Mouse (Mus musculus) neural tube, embryonic 11.5 days (tissue): Measurements from ENCODE around the gene Mettl3. TPM values are rescaled to one million over a fixed set of nuclear protein-coding genes. Genes with fewer than 3 reads are reported as not detected.
"Not testable (repeated sequence)": the region's sequence is repeated elsewhere in the genome, so short reads cannot be mapped to it uniquely, and the experiment has no call there.

Source experiments
- ATAC-seq: fragments of 200-750 bp; cut with Nextera tagmentation; 2 replicates; pipeline ENCODE4 v1.8.0; 2017; ENCODE audit warnings: moderate number of reproducible peaks, mild to moderate bottlenecking, moderate TSS enrichment, moderate library complexity; ENCODE audit not compliant: insufficient read depth, low FRiP score, low TSS enrichment
- DNase-seq: peaks from one replicate; pipeline ENCODE4 v3.0.0-alpha.2; 2015; ENCODE audit warnings: low spot score
- H3K27ac ChIP-seq: fragments of 300-500 bp; sonication (generic); 2 replicates; pipeline ENCODE4 v1.5.1; 2014; ENCODE audit warnings: low read depth, mild to moderate bottlenecking, low read length
- H3K27me3 ChIP-seq: fragments of 300-500 bp; sonication (generic); 2 replicates; pipeline ENCODE4 v1.6.1; 2014; ENCODE audit warnings: mild to moderate bottlenecking, low read length, mixed read lengths; ENCODE audit not compliant: control insufficient read depth, insufficient read depth
- H3K36me3 ChIP-seq: fragments of 300-500 bp; sonication (generic); 2 replicates; pipeline ENCODE4 v1.6.1; 2014; ENCODE audit warnings: mild to moderate bottlenecking, low read length, moderate library complexity, mixed read lengths; ENCODE audit not compliant: control insufficient read depth, insufficient read depth
- H3K4me1 ChIP-seq: fragments of 300-500 bp; sonication (generic); 2 replicates; pipeline ENCODE4 v1.6.1; 2014; ENCODE audit warnings: low read length, mixed read lengths; ENCODE audit not compliant: control insufficient read depth, insufficient read depth
- H3K4me2 ChIP-seq: fragments of 300-500 bp; sonication (generic); 2 replicates; pipeline ENCODE4 v1.6.1; 2014; ENCODE audit warnings: low read depth, mild to moderate bottlenecking, moderate library complexity
- H3K4me3 ChIP-seq: fragments of 300-500 bp; sonication (generic); 2 replicates; pipeline ENCODE4 v1.5.1; 2014; ENCODE audit warnings: low read depth, low read length
- H3K9ac ChIP-seq: fragments of 300-500 bp; sonication (generic); 2 replicates; pipeline ENCODE4 v1.6.1; 2014; ENCODE audit warnings: mild to moderate bottlenecking, low read length
- H3K9me3 ChIP-seq: fragments of 300-500 bp; sonication (generic); 2 replicates; pipeline ENCODE4 v1.6.1; 2016; ENCODE audit warnings: low read length; ENCODE audit not compliant: control insufficient read depth
- WGBS: fragments of 180-500 bp; shearing (Covaris S2); extraction: QIAGEN DNeasy Blood & Tissue Kit; methylation state at CpG from one replicate; pipeline ENCODE4 v1.1.7; 2014; 5-methylcytosine and 5-hydroxymethylcytosine counted together
- polyA plus RNA-seq: library from polyadenylated mRNA; unstranded; fragments of >200 nt; fragmentation: Nextera tagmentation; extraction: Ambion mirVana; gene quantifications from 2 replicates; pipeline ENCODE4 v1.2.1, GENCODE M21; 2014

The Mettl3 gene
- polyA plus RNA-seq, 1 experiment from 2014 or later, result 54.6 TPM

DNA sequence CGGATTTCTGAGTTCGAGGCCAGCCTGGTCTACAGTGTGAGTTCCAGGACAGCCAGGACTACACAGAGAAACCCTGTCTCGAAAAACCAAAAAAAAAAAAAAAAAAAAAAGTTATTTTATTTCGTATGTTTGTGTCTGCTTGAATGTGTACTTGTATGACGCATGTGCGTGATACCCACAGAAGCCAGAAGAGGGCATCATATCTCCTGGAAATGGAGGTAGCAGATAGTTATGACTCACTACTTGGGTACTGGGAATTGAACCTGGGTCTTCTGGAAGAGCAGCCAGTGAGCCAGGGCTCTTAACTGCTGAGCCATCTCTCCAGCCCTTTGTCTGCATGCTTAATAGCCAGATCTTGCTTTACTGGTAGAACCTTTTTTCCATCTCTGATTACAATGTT lies 5.4 kb upstream of the Mettl3 start:
- not testable (repeated sequence) for H3K9me3 ChIP-seq, H3K9ac ChIP-seq, H3K27me3 ChIP-seq, H3K4me2 ChIP-seq, DNase-seq, ATAC-seq, H3K27ac ChIP-seq, H3K4me3 ChIP-seq
- H3K36me3 ChIP-seq, result peaks cover 26% of the 10 kb centered on the region
- H3K4me1 ChIP-seq, result peaks cover 30% of the 10 kb centered on the region
- WGBS, result 88% methylated on average over 6 of the region's 6 CpGs

DNA sequence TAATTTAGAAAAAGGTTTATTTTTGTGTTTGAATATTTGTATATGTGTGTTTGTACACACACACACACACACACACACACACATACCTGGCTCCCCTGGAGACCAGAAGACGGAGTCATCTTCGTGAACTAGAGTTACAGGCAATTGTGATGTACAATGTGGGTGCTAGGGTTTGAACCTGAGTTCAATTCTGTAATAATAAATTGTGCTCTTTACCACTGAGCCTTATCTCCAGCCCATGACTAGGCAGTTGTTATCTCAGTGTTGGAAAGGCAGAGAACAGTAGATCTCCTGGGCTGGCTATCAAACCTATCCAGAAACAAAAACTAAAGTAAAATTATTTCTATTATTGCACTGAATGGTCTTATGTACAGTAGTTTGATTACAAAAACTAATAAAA lies 1.2 kb upstream of the Mettl3 start:
- H3K4me2 ChIP-seq, result no peak overlapping the region
- H3K27me3 ChIP-seq, result no peaks in the 10 kb centered on the region
- no peak overlapping the region for H3K9ac ChIP-seq
- 100% methylated on average over 2 of the region's 2 CpGs for WGBS
- no peak for ATAC-seq
- no peak overlapping the region for H3K27ac ChIP-seq
- H3K4me1 ChIP-seq, result peaks cover 3% of the 10 kb centered on the region; the same call in 1 of the 2 replicates
- H3K9me3 ChIP-seq, result no peaks in the 10 kb centered on the region
- H3K4me3 ChIP-seq, result no peak overlapping the region
- DNase-seq, result no peak
- no peaks in the 10 kb centered on the region for H3K36me3 ChIP-seq

DNA sequence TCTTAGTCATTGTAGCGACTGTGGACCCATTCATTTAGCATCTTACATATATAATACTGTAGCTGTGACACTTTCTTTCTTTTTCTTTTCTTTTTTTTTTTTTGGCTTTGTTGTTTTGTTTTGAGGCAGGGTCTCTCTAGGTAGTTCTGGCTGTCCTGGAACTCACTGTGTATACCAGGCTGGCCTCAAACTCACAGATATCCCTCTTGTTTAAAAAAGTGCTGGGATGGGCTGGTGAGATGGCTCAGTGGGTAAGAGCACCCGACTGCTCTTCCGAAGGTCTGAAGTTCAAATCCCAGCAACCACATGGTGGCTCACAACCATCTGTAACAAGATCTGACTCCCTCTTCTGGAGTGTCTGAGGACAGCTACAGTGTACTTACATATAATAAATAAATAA lies 1.4 kb downstream of the Mettl3 start:
- not testable (repeated sequence) for H3K4me3 ChIP-seq, H3K27me3 ChIP-seq, H3K36me3 ChIP-seq, H3K27ac ChIP-seq, H3K9me3 ChIP-seq, H3K9ac ChIP-seq, H3K4me1 ChIP-seq, ATAC-seq, H3K4me2 ChIP-seq, DNase-seq
- WGBS, result 94% methylated on average over 3 of the region's 3 CpGs

DNA sequence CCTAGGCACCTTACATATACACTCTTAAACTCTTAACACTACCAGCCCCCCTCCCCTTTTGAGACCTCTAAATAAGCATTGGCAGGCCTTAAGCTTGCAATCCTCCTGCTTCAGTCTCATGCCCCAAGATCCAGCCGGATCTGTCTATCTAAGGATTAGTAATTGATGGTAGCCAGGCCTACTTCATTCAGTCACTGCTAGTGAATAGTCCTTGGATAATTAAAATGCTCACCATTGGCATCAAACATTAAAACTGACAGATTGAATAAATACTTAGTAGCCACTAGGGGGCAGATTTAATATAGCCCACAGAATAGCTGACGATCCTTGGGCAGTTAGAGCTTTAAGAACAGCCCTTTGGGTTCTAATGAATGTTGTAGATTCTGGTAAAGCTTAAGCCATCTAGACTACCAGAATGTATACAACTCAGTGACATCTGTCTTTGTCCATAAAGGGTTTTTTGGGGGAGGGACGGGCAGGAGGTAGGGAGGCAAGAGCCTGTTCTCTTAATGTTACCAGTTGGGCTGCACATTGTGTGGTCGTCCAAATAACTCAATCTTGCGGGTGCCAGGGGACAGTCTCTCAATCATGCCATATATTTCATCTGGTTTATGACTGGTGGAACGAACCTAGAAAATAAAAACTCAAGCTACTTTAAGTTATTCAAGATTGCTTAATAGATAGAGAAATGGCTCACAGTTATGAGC lies 9.2 kb downstream of the Mettl3 start:
- H3K4me1 ChIP-seq, result no peaks in the 10 kb centered on the region
- no peak overlapping the region for H3K4me2 ChIP-seq
- ATAC-seq (peak; percentile 56; the same call in 1 of the 2 replicates), DNase-seq (peak; percentile 29)
- H3K4me3 ChIP-seq, result no peak overlapping the region
- 75% methylated on average over 6 of the region's 6 CpGs for WGBS
- no peaks in the 10 kb centered on the region for H3K9me3 ChIP-seq
- H3K9ac ChIP-seq, result no peak overlapping the region
- no peaks in the 10 kb centered on the region for H3K27me3 ChIP-seq
- no peak overlapping the region for H3K27ac ChIP-seq
- H3K36me3 ChIP-seq, result peaks cover 13% of the 10 kb centered on the region

DNA sequence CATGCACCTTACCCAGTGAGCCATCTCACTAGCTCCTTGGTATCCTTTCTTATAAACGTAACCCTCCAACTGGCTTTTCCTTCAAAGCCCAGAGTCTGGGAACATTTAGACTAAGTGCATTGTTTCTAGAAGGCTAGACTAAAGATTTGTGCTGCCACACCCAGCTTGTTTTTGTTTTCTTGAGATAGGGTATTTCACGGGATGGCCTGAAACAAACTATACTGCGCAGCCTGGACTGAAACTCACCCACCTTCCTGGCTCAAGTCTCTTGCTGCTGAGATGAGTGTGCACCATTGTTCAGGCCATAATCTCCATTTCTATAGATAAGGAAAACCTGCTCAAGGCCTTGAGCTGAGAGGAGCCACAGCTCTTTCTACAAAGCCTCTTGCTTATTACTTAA lies 20.7 kb downstream of the Mettl3 start:
- H3K27ac ChIP-seq, result no peak overlapping the region
- no peak for DNase-seq
- H3K36me3 ChIP-seq, result peaks cover 6% of the 10 kb centered on the region; the same call in 1 of the 2 replicates
- H3K9ac ChIP-seq, result no peak overlapping the region
- ATAC-seq, result no peak
- H3K4me1 ChIP-seq, result peaks cover 6% of the 10 kb centered on the region
- no peak overlapping the region for H3K4me2 ChIP-seq
- 95% methylated on average over 3 of the region's 3 CpGs for WGBS
- H3K9me3 ChIP-seq, result no peaks in the 10 kb centered on the region
- H3K27me3 ChIP-seq, result no peaks in the 10 kb centered on the region
- no peak overlapping the region for H3K4me3 ChIP-seq

DNA sequence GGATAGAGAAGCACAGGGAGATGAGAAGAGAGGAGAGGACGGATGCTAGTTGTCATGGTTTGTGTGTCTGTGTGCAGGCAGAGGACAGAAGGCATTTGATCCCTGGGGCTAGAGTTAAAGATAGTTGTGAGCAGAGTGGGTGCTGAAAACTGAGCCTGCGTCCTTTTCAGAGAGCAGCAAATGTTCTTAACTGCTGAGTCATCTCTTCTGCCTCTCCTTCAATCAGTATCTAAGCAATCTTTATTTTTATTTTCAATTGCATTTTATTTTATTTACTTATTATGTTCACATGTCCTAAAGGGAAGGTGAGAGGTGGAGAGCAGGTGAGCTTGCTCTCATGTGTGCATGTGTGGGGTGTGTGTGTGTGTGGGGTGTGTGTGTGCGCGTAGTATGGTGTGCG lies 21.3 kb downstream of the Mettl3 start:
- ATAC-seq (no peak), DNase-seq (no peak)
- H3K27ac ChIP-seq, result no peak overlapping the region
- H3K4me3 ChIP-seq, result no peak overlapping the region
- peaks cover 6% of the 10 kb centered on the region; the same call in 1 of the 2 replicates for H3K36me3 ChIP-seq
- 97% methylated on average over 5 of the region's 5 CpGs for WGBS
- H3K4me1 ChIP-seq, result peaks cover 6% of the 10 kb centered on the region
- H3K9me3 ChIP-seq, result no peaks in the 10 kb centered on the region
- no peak overlapping the region for H3K4me2 ChIP-seq
- no peaks in the 10 kb centered on the region for H3K27me3 ChIP-seq
- no peak overlapping the region for H3K9ac ChIP-seq

DNA sequence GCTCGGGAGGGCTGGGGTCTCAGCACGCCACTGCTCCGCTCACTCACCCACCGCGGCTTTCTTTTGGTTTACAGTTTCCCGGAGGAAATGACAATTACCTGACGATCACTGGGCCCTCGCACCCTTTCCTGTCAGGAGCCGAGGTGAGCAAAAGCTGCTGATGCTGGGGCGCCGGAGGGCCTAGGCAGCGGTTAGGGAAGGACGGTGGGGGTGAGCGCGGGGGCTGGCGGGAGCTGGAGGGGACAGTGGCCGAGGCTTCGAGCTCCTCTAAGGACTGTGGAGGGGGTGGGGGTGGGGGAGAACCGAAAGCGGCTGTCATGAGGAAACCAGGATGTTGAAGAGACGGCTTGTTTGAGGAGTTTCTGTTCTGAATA lies 25.2 kb downstream of the Mettl3 start:
- Histone ChIP-seq H3K4me1 (peaks cover 6% of the 10 kb centered on the region), H3K9ac (peak overlapping the region; percentile 75), H3K36me3 (peaks cover 2% of the 10 kb centered on the region; the same call in 1 of the 2 replicates), H3K27me3 (no peaks in the 10 kb centered on the region), H3K27ac (peak overlapping the region; percentile 51; the same call in 1 of the 2 replicates), H3K9me3 (no peaks in the 10 kb centered on the region), H3K4me3 (peak overlapping the region; percentile 94), H3K4me2 (peak overlapping the region; percentile 55)
- 2% methylated on average over 20 of the region's 21 CpGs for WGBS
- DNase-seq (no peak), ATAC-seq (peak; percentile 49)

DNA sequence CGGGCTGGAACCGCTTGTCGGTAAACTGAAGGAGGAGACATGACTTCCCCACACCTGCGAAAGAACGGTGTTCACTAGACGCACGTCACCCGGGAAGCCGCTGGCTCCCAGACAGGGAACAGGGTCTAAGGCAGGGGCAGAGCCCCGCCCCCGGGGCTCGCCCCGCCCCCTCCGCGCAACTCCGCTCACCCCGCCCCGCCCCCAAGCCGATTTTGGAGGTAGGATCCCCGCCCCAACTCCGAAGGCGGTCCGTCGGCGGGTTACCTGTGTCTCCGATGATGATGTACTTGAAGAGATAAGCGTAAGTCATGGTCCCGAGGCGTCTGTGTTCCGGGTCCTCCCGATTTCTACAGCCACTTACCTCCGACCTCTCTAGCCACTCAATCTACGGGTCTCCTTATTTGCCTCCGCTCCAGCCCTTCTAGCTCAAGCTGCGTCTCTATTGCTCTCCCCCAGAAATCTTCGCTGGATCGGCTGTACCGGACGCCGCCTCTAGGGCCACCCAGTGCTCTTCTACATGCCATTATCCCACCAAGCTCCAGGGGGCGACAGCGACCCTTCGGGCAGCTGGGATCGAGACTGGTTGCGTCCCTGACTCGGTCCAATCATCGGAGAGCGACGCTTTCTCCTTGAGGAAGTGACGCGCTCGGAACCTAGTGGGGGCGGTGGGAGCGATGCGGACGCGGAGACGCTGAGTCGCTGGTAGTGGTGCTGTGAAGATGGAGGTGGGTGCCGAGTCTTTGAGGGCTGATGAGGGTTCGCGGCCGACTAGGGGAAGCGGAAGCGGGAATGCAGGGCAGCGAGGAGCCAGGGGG lies 25.8 kb downstream of the Mettl3 start, which contains the start of the genes Tox4 and Rab2b:
Tox4 (plus strand) TSS at position 215 of the 815 bp plus-strand sequence.
Rab2b (minus strand) TSS at position 614 of the 815 bp plus-strand sequence.
- peaks cover 6% of the 10 kb centered on the region for H3K4me1 ChIP-seq
- no peaks in the 10 kb centered on the region for H3K9me3 ChIP-seq
- H3K4me3 ChIP-seq, result peak within 1 kb of the TSS; percentile 94
- H3K36me3 ChIP-seq, result peaks cover 2% of the 10 kb centered on the region; the same call in 1 of the 2 replicates
- DNase-seq (peak; percentile 99), ATAC-seq (peak; percentile 98)
- peak within 1 kb of the TSS; percentile 61 for H3K4me2 ChIP-seq
- peak within 1 kb of the TSS; percentile 75 for H3K9ac ChIP-seq
- under 1% methylated on average over 65 of the region's 66 CpGs for WGBS
- H3K27me3 ChIP-seq, result no peaks in the 10 kb centered on the region
- peak within 1 kb of the TSS; percentile 51 for H3K27ac ChIP-seq
